Mouse (Mus musculus): ENCODE data around the gene P3h2. TPM values are rescaled to one million over a fixed set of nuclear protein-coding genes. Genes with fewer than 3 reads are reported as not detected.

Gene P3h2
- polyA plus RNA-seq (2014; fragmentation: Illumina TruSeq; extraction: RNeasy Lipid Tissue Mini Kit (QIAGEN cat#74804); ENCODE audit: low read depth, low replicate concordance) = 6.5 TPM

DNA sequence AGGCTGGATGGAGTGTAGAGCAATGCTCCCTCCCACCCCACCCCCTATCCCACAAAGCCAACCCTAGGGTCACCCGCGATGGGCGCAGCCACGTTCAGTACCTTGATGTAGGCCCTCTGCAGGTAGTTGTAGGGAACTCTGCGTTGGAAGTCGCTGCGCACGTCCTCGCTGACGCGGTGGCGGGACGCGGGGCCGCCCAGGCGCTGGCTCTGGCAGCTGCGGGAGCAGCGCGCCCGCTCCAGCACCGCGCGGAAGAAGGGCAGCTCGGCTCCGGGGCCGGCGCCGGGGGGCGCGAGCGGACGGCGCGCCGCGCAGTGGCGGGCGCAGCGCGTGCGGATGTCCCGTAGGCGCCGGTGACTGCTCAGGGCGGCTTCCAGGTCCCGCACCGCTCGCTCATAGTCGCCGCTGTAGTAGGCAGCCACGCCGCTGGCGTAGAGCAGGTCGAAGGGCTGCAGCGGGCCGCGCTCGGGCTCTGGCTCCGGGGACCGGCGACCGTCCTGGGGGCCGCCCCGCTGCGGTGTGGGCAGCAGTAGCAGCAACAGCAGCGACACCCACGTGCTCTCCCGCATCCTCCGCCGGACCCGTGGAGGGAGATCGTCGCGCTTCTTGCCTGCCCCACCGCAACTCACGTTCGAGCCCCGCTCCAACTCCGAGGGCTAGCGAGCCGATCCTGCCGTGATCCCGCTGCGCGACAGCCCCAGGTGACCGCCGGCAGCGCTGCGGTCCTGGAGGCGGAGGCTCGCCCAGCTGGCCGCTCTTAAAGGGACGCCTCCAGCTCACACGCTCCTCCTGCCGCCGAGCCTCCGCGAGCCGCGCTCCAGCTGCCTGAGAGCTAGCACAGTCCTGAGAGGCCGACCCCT is at the start of gene P3h2:
Gene P3h2 (minus strand): TSS at position 670 of the 860 bp plus-strand sequence.

Measured in sigmoid colon, adult 10 weeks (tissue).